Mouse (Mus musculus) spleen, postnatal 36 days (tissue): ENCODE measurements at regions not wholly inside any gene's neighbourhood (a gene's known extent, or its start where the extent isn't known, plus 50 kb on each side); places are given as distances from the start of the nearest gene placed in this dataset.

Experiments
- DNase-seq, 2 experiments: peaks; one replicate each; pipeline ENCODE4 v3.0.0; 2022; ENCODE audit warnings: low spot score in 2 of 2, mixed read lengths in 1 of 2

GRCm38 (mm10) chr4:87667556-87668154, 365.5 kb downstream of the Mllt3 start:
- no peak for DNase-seq

GRCm38 (mm10) chr4:87665149-87665548, 368.0 kb downstream of the Mllt3 start:
- DNase-seq, result no peak

GRCm38 (mm10) chr4:87662876-87663275, 370.3 kb downstream of the Mllt3 start:
- DNase-seq, result no peak

GRCm38 (mm10) chr4:87658316-87658715, 374.8 kb downstream of the Mllt3 start:
- no peak for DNase-seq

GRCm38 (mm10) chr4:87657855-87658254, 375.3 kb downstream of the Mllt3 start:
- no peak for DNase-seq

- DNase-seq, result no peak
Measured at GRCm38 (mm10) chr4:87653440-87654165, 379.6 kb downstream of the Mllt3 start.

GRCm38 (mm10) chr4:87652314-87652934, 380.7 kb downstream of the Mllt3 start:
- no peak for DNase-seq

- DNase-seq, result no peak
Measured at GRCm38 (mm10) chr4:87651275-87651674, 381.9 kb downstream of the Mllt3 start.

- DNase-seq, result no peak
Measured at GRCm38 (mm10) chr4:87650837-87651236, 382.3 kb downstream of the Mllt3 start.

GRCm38 (mm10) chr4:87650393-87650792, 382.8 kb downstream of the Mllt3 start:
- no peak for DNase-seq

GRCm38 (mm10) chr4:87648919-87649318, 384.2 kb downstream of the Mllt3 start:
- DNase-seq, result no peak

- no peak for DNase-seq
Measured at GRCm38 (mm10) chr4:87647932-87648911, 384.9 kb downstream of the Mllt3 start.

GRCm38 (mm10) chr4:87642002-87642401, 391.2 kb downstream of the Mllt3 start:
- DNase-seq, result no peak

- no peak for DNase-seq
Measured at GRCm38 (mm10) chr4:87641551-87641950, 391.6 kb downstream of the Mllt3 start.

GRCm38 (mm10) chr4:87638380-87638646, 394.9 kb downstream of the Mllt3 start:
- no peak for DNase-seq

GRCm38 (mm10) chr4:87637629-87638379, 395.4 kb downstream of the Mllt3 start:
- DNase-seq, result no peak

- no peak for DNase-seq
Measured at GRCm38 (mm10) chr4:87611116-87611515, 380.8 kb upstream of the Slc24a2 start.

- DNase-seq, result no peak
Measured at GRCm38 (mm10) chr4:87593644-87594043, 363.4 kb upstream of the Slc24a2 start.

GRCm38 (mm10) chr4:87590797-87591196, 360.5 kb upstream of the Slc24a2 start:
- DNase-seq, result no peak

GRCm38 (mm10) chr4:87578164-87578563, 347.9 kb upstream of the Slc24a2 start:
- DNase-seq, result no peak

GRCm38 (mm10) chr4:87570950-87571349, 340.7 kb upstream of the Slc24a2 start:
- no peak for DNase-seq
